Mouse (Mus musculus) midbrain, embryonic 11.5 days (tissue): ENCODE measurements around the gene Hist1h2af. TPM values are rescaled to one million over a fixed set of nuclear protein-coding genes. Genes with fewer than 3 reads are reported as not detected.
"Not testable (repeated sequence)": the region's sequence is repeated elsewhere in the genome, so short reads cannot be mapped to it uniquely, and the experiment has no call there.

Source experiments
- ATAC-seq: fragments of 200-750 bp; cut with Nextera tagmentation; 2 replicates; pipeline ENCODE4 v1.8.0; 2017; ENCODE audit warnings: moderate TSS enrichment, moderate library complexity; ENCODE audit not compliant: low FRiP score
- DNase-seq: peaks from one replicate; pipeline ENCODE4 v3.0.0; 2015; ENCODE audit warnings: low spot score; ENCODE audit errors: missing footprints
- H3K27ac ChIP-seq: fragments of 300-500 bp; sonication (generic); 2 replicates; pipeline ENCODE4 v1.5.1; 2014; ENCODE audit warnings: low read depth, low read length
- H3K27me3 ChIP-seq: fragments of 300-500 bp; sonication (generic); 2 replicates; pipeline ENCODE4 v1.6.1; 2014; ENCODE audit warnings: mild to moderate bottlenecking, low read length, moderate library complexity, mixed read lengths; ENCODE audit not compliant: control insufficient read depth, insufficient read depth
- H3K36me3 ChIP-seq: fragments of 300-500 bp; sonication (generic); 2 replicates; pipeline ENCODE4 v1.6.1; 2014; ENCODE audit warnings: mild to moderate bottlenecking, low read length, moderate library complexity, mixed read lengths; ENCODE audit not compliant: control insufficient read depth, insufficient read depth
- H3K4me1 ChIP-seq: fragments of 300-500 bp; sonication (generic); 2 replicates; pipeline ENCODE4 v1.6.1; 2014; ENCODE audit warnings: low read length; ENCODE audit not compliant: control insufficient read depth, insufficient read depth
- H3K4me2 ChIP-seq: fragments of 300-500 bp; sonication (generic); 2 replicates; pipeline ENCODE4 v1.6.1; 2014; ENCODE audit warnings: mild to moderate bottlenecking, moderate library complexity
- H3K4me3 ChIP-seq: fragments of 300-500 bp; sonication (generic); 2 replicates; pipeline ENCODE4 v1.5.1; 2014; ENCODE audit warnings: low read depth, low read length
- H3K9ac ChIP-seq: fragments of 300-500 bp; sonication (generic); 2 replicates; pipeline ENCODE4 v1.6.1; 2014; ENCODE audit warnings: low read length
- H3K9me3 ChIP-seq: fragments of 300-500 bp; sonication (generic); 2 replicates; pipeline ENCODE4 v1.6.1; 2016; ENCODE audit warnings: low read length; ENCODE audit not compliant: control insufficient read depth
- WGBS: fragments of 180-500 bp; shearing (Covaris S2); extraction: QIAGEN DNeasy Blood & Tissue Kit; methylation state at CpG from one replicate; pipeline ENCODE4 v1.1.7; 2014; 5-methylcytosine and 5-hydroxymethylcytosine counted together
- polyA plus RNA-seq: library from polyadenylated mRNA; unstranded; fragments of >200 nt; fragmentation: Nextera tagmentation; extraction: Ambion mirVana; gene quantifications from 2 replicates; pipeline ENCODE4 v1.2.1, GENCODE M21; 2014

Gene Hist1h2af
- polyA plus RNA-seq, 1 experiment from 2014 or later, result 6.4 TPM

DNA sequence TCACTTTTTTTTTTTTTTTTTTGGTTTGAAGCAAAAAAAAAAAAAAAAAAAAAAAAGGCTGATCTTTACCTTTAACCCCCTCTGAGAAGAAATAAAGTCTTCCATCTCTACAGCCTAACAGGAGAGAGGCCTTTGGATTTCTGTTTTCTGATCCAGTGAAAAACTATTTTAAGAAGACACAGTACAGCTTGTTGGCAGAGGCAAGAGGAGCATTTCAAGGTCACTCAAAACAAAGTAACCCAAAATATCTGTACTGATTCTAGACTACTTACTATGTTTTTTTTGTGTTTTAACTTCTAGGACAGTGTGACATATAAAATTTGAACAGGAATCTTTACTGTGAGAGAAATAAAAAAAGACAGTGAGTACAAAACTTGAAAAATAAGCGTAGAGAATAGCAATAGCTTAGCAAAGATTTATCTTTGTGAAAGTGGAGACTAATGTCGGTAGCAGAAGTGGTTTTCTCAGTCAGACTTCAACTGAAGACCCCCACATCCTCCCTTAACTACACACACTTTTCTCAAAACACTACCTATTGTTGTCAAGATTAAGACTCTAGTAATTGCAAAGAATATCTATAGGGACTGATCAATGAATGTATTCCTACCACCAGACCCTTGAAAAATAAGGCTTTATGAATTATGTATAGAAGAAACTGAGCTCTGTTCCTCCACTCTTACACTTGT lies 4.1 kb upstream of the Hist1h2af start:
- DNase-seq, result no peak
- H3K9ac ChIP-seq, result peak overlapping the region; percentile 86
- H3K4me2 ChIP-seq, result peak overlapping the region; percentile 45
- WGBS, result 33% methylated on average over 2 of the region's 2 CpGs
- no peaks in the 10 kb centered on the region for H3K27me3 ChIP-seq
- no peak for ATAC-seq
- H3K4me1 ChIP-seq, result peaks cover 10% of the 10 kb centered on the region; the same call in 1 of the 2 replicates
- H3K4me3 ChIP-seq, result peak overlapping the region; percentile 45
- peak overlapping the region; percentile 98; the same call in 1 of the 2 replicates for H3K27ac ChIP-seq
- no peaks in the 10 kb centered on the region for H3K9me3 ChIP-seq
- no peaks in the 10 kb centered on the region for H3K36me3 ChIP-seq

GRCm38 (mm10) chr13:23530181-23530900 lies 3.4 kb upstream of the Hist1h2af start:
- Histone ChIP-seq H3K27me3 (no peaks in the 10 kb centered on the region), H3K4me3 (peak overlapping the region; percentile 45), H3K4me1 (peaks cover 10% of the 10 kb centered on the region; the same call in 1 of the 2 replicates), H3K4me2 (peak overlapping the region; percentile 45), H3K9me3 (no peaks in the 10 kb centered on the region), H3K27ac (peak overlapping the region; percentile 98), H3K9ac (peak overlapping the region; percentile 86), H3K36me3 (no peaks in the 10 kb centered on the region)
- DNase-seq, result peak; percentile 97
- ATAC-seq, result no peak
- WGBS, result under 1% methylated on average over 20 of the region's 20 CpGs

DNA sequence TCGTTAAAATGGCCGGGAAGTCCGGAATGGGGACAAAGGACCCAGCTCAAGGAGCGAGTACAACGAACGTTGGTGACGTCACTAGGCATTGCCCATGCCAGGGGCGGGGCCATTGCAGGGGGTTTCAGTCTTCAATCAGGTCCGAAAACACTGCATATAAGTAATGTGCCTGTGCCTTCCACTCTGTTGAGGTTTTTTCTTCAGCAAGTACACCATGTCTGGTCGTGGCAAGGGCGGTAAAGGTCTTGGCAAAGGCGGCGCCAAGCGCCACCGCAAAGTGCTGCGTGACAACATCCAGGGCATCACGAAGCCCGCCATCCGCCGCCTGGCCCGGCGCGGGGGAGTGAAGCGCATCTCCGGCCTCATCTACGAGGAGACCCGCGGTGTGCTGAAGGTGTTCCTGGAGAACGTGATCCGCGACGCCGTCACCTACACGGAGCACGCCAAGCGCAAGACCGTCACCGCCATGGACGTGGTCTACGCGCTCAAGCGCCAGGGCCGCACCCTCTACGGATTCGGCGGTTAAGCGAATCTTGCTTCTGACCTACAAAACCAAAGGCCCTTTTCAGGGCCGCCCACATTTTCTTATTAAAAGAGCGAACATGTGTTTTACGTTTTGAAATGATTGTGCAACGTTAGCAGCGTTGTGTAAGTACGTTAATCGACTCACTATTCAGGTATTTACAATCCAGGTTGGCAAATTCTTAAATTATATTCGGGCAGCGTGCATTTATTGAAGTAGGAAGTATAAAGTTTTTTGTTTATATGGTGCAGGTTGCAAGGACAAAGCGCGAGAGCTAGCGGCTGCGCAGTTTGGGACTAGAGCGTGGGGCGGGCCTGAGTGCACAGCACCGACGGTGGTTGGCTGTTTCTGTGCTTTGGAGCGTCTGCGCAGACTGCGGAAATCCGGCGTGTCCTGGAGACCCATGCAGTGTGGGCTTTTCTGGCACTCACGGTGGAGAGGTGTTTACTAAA lies 2.5 kb upstream of the Hist1h2af start, which contains the start of gene Hist1h4h:
Gene Hist1h4h, plus strand, starts transcription at position 150 of the 975 bp plus-strand sequence.
- Histone ChIP-seq H3K27ac (peak within 1 kb of the TSS; percentile 98), H3K9me3 (no peaks in the 10 kb centered on the region), H3K9ac (peak within 1 kb of the TSS; percentile 86), H3K4me2 (peak within 1 kb of the TSS; percentile 45), H3K27me3 (no peaks in the 10 kb centered on the region), H3K4me1 (peaks cover 11% of the 10 kb centered on the region), H3K36me3 (no peaks in the 10 kb centered on the region), H3K4me3 (peak within 1 kb of the TSS; percentile 45)
- under 1% methylated on average over 57 of the region's 70 CpGs for WGBS
- DNase-seq (peak; percentile 99), ATAC-seq (peak; percentile 75)

- no peak for ATAC-seq
- DNase-seq, result peak; percentile 91
- peaks cover 19% of the 10 kb centered on the region for H3K4me1 ChIP-seq
These were observed 1.2 kb upstream of the Hist1h2af start for GRCm38 (mm10) chr13:23532262-23533075.

GRCm38 (mm10) chr13:23534368-23535131 lies 844 bp downstream of the Hist1h2af start:
- DNase-seq (peak; percentile 97), ATAC-seq (peak; percentile 10)

More at GRCm38 (mm10) chr13:23532262-23533075, 1.2 kb upstream of the Hist1h2af start:
- H3K27me3 ChIP-seq, result no peaks in the 10 kb centered on the region
- 23% methylated on average over 9 of the region's 9 CpGs for WGBS
- no peaks in the 10 kb centered on the region for H3K9me3 ChIP-seq
- H3K9ac ChIP-seq, result peak overlapping the region; percentile 86
- H3K4me2 ChIP-seq, result peak overlapping the region; percentile 45
- no peaks in the 10 kb centered on the region for H3K36me3 ChIP-seq
- peak overlapping the region; percentile 98 for H3K27ac ChIP-seq
- peak overlapping the region; percentile 45 for H3K4me3 ChIP-seq

GRCm38 (mm10) chr13:23535137-23536075 lies 1.7 kb downstream of the Hist1h2af start, which contains the start of gene Hist1h3g:
TSS of gene Hist1h3g (plus strand) at chr13:23535422.
- peak; percentile 98 for DNase-seq
- H3K27ac ChIP-seq, result peak within 1 kb of the TSS; percentile 98
- under 1% methylated on average over 48 of the region's 62 CpGs for WGBS
- not testable (repeated sequence) for H3K27me3 ChIP-seq, H3K9me3 ChIP-seq, H3K36me3 ChIP-seq
- peak within 1 kb of the TSS; percentile 45 for H3K4me2 ChIP-seq
- peak; percentile 92 for ATAC-seq
- peak within 1 kb of the TSS; percentile 48 for H3K4me3 ChIP-seq
- peak within 1 kb of the TSS; percentile 69 for H3K9ac ChIP-seq
- peaks cover 16% of the 10 kb centered on the region for H3K4me1 ChIP-seq

More at GRCm38 (mm10) chr13:23534368-23535131, 844 bp downstream of the Hist1h2af start:
- Histone ChIP-seq H3K9ac (peak overlapping the region; percentile 66), H3K27ac (peak overlapping the region; percentile 98), H3K4me2 (peak overlapping the region; percentile 45), H3K36me3 (no peaks in the 10 kb centered on the region), H3K4me1 (peaks cover 16% of the 10 kb centered on the region), H3K4me3 (peak overlapping the region; percentile 48), H3K9me3 (no peaks in the 10 kb centered on the region), H3K27me3 (no peaks in the 10 kb centered on the region)
- WGBS, result under 1% methylated on average over 15 of the region's 15 CpGs
